Mouse (Mus musculus): ENCODE results near the gene Bmpr1b. TPM values are rescaled to one million over a fixed set of nuclear protein-coding genes. Genes with fewer than 3 reads are reported as not detected.
"Not testable (repeated sequence)": the region's sequence is repeated elsewhere in the genome, so short reads cannot be mapped to it uniquely, and the experiment has no call there.

The Bmpr1b gene
- polyA plus RNA-seq, 1 experiment = 0.34 TPM

DNA sequence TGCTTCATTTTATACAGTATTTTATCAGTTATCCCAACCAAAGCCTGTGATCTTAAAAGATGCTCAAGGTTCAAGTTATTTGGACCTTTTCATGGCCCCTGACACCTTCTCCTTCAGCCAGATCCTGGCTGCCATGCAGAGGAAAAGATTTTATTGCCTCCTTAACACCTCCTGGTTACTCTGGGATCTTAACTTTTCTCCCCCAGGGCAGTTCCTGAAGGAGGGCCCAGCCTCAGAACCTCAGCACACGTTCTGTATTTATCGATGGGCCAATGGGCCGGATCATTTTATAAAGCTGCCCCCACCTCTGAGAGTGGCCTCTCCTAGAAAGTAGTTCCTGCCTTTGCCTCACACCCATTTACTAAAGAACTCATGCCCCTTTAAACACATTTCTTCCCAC lies 37.1 kb upstream of the Bmpr1b start:
- Histone ChIP-seq H3K27me3 (ENCODE audit: control insufficient read depth, insufficient read depth, insufficient read length) (no peaks in the 10 kb centered on the region), H3K4me3 (ENCODE audit: insufficient read depth, poor library complexity, severe bottlenecking) (no peak overlapping the region), H3ac (ENCODE audit: control insufficient read depth, insufficient read length, low read depth) (no peak overlapping the region), H3K79me2 (ENCODE audit: control insufficient read depth, insufficient read depth) (no peaks in the 10 kb centered on the region), H3K79me3 (ENCODE audit: low read depth) (no peaks in the 10 kb centered on the region), H3K36me3 (ENCODE audit: control insufficient read depth, insufficient read depth) (no peaks in the 10 kb centered on the region)
- no peak for TF ChIP-seq FOSL1 (IDR thresholded peaks at IDR 0.05; ENCODE audit: insufficient read depth, low read length, poor library complexity, severe bottlenecking)
- TF ChIP-seq CEBPB (IDR thresholded peaks at IDR 0.05; ENCODE audit: low read depth) = no peak
- no peak for TF ChIP-seq CTCF (IDR thresholded peaks at IDR 0.05; ENCODE audit: control insufficient read depth, insufficient read depth, insufficient read length)
- TF ChIP-seq MAX (IDR thresholded peaks at IDR 0.05) = no peak
- TF ChIP-seq MYOG (IDR thresholded peaks at IDR 0.05; ENCODE audit: control insufficient read depth, extremely low read depth, insufficient read length) = no peak
- no peak for TF ChIP-seq MYOD1 (IDR thresholded peaks at IDR 0.05; ENCODE audit: control insufficient read depth, insufficient read length, low read depth)
- TF ChIP-seq USF1 (IDR thresholded peaks at IDR 0.05; ENCODE audit: low read depth) = no peak

DNA sequence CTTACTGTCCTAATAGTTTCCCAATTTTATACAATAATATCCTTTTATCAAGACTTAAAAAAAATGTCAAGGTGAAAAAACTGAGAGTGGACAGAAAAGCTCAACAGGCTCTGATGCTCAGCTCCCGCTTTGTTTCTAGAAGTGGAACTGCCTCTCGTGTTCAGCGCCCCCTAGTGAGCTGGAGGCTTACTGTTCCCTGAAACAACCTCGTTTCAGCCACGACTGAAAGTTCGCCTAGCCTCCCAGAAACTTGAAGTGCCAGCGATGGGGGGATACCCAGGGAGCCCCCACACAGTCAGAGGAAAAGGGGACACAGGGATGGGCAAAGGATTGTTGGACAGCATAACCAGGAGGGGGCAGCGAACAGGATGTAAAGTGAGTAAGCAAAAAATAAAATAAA lies 26.9 kb upstream of the Bmpr1b start:
- Histone ChIP-seq H3K79me2 (ENCODE audit: control insufficient read depth, insufficient read depth) (no peaks in the 10 kb centered on the region), H3ac (ENCODE audit: control insufficient read depth, insufficient read length, low read depth) (no peak overlapping the region), H3K79me3 (ENCODE audit: low read depth) (no peaks in the 10 kb centered on the region), H3K27me3 (ENCODE audit: control insufficient read depth, insufficient read depth, insufficient read length) (no peaks in the 10 kb centered on the region), H3K36me3 (ENCODE audit: control insufficient read depth, insufficient read depth) (no peaks in the 10 kb centered on the region), H3K4me3 (ENCODE audit: insufficient read depth, poor library complexity, severe bottlenecking) (no peak overlapping the region)
- no peak for TF ChIP-seq MYOD1 (IDR thresholded peaks at IDR 0.05; ENCODE audit: control insufficient read depth, insufficient read length, low read depth)
- no peak for TF ChIP-seq CTCF (IDR thresholded peaks at IDR 0.05; ENCODE audit: control insufficient read depth, insufficient read depth, insufficient read length)
- TF ChIP-seq MAX (IDR thresholded peaks at IDR 0.05) = no peak
- TF ChIP-seq MYOG (IDR thresholded peaks at IDR 0.05; ENCODE audit: control insufficient read depth, extremely low read depth, insufficient read length) = no peak
- no peak for TF ChIP-seq CEBPB (IDR thresholded peaks at IDR 0.05; ENCODE audit: low read depth)
- TF ChIP-seq USF1 (IDR thresholded peaks at IDR 0.05; ENCODE audit: low read depth) = no peak
- no peak for TF ChIP-seq FOSL1 (IDR thresholded peaks at IDR 0.05; ENCODE audit: insufficient read depth, low read length, poor library complexity, severe bottlenecking)

DNA sequence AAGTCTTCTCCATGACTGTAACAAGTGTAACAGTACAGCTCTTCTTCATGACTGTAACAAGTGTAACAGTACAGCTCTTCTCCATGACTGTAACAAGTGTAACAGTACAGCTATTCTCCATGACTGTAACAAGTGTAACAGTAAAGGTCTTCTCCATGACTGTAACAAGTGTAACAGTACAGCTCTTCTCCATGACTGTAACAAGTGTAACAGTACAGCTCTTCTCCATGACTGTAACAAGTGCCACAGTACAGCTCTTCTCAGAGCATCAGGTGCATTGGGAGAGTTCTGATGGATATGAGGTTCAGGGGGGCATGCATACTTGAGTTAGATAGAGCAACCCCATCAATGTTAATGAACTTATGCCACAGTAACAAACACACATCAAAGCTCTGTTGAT lies 22.4 kb upstream of the Bmpr1b start:
- not testable (repeated sequence) for H3K36me3 ChIP-seq (ENCODE audit: control insufficient read depth, insufficient read depth); H3ac ChIP-seq (ENCODE audit: control insufficient read depth, insufficient read length, low read depth); H3K4me3 ChIP-seq (ENCODE audit: insufficient read depth, poor library complexity, severe bottlenecking); H3K79me2 ChIP-seq (ENCODE audit: control insufficient read depth, insufficient read depth); H3K79me3 ChIP-seq (ENCODE audit: low read depth); H3K27me3 ChIP-seq (ENCODE audit: control insufficient read depth, insufficient read depth, insufficient read length)

DNA sequence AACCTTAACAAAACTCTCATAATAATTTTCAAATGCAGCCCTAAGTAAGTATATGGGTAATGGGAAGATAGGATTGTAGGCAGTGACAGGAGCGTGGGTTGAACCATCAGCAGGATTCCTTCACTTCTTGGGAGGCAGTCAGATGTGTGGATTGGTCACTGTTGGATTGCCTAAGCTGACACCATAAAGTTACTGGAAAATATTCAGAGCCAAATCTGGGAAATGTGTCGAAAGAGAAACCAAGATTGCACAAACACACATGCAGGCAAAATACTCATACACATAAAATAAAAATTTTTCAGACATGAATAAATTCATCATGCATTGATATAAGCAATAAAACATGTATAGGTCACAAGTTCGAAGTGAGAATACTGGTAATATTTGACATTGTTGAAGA lies 17.3 kb upstream of the Bmpr1b start:
- Histone ChIP-seq H3K4me3 (ENCODE audit: insufficient read depth, poor library complexity, severe bottlenecking) (no peak overlapping the region), H3K79me3 (ENCODE audit: low read depth) (no peaks in the 10 kb centered on the region), H3K36me3 (ENCODE audit: control insufficient read depth, insufficient read depth) (no peaks in the 10 kb centered on the region), H3ac (ENCODE audit: control insufficient read depth, insufficient read length, low read depth) (no peak overlapping the region), H3K27me3 (ENCODE audit: control insufficient read depth, insufficient read depth, insufficient read length) (no peaks in the 10 kb centered on the region), H3K79me2 (ENCODE audit: control insufficient read depth, insufficient read depth) (no peaks in the 10 kb centered on the region)
- no peak for TF ChIP-seq USF1 (IDR thresholded peaks at IDR 0.05; ENCODE audit: low read depth)
- no peak for TF ChIP-seq MYOG (IDR thresholded peaks at IDR 0.05; ENCODE audit: control insufficient read depth, extremely low read depth, insufficient read length)
- no peak for TF ChIP-seq CTCF (IDR thresholded peaks at IDR 0.05; ENCODE audit: control insufficient read depth, insufficient read depth, insufficient read length)
- no peak for TF ChIP-seq CEBPB (IDR thresholded peaks at IDR 0.05; ENCODE audit: low read depth)
- TF ChIP-seq FOSL1 (IDR thresholded peaks at IDR 0.05; ENCODE audit: insufficient read depth, low read length, poor library complexity, severe bottlenecking) = no peak
- no peak for TF ChIP-seq MYOD1 (IDR thresholded peaks at IDR 0.05; ENCODE audit: control insufficient read depth, insufficient read length, low read depth)
- TF ChIP-seq MAX (IDR thresholded peaks at IDR 0.05) = no peak

DNA sequence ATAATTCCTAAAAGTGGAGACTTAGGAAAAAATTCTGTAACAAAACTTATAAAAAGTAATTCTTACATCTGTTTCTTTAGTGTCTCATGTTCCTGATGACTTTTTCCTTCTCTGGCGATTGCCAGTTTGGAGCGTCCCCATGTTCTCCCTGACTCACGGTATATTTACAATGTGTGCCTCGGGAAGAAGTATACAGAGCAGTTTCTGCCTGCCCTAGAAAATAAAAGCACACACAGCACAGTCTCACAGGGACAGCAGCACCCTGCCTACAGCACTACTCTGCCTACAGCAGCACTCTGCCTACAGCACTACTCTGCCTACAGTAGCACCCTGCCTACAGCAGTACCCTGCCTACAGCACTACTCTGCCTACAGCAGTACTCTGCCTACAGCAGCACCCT lies 4.8 kb upstream of the Bmpr1b start:
- Histone ChIP-seq H3K4me3 (ENCODE audit: insufficient read depth, poor library complexity, severe bottlenecking) (peak overlapping the region; percentile 2), H3K79me2 (ENCODE audit: control insufficient read depth, insufficient read depth) (no peaks in the 10 kb centered on the region), H3K27me3 (ENCODE audit: control insufficient read depth, insufficient read depth, insufficient read length) (no peaks in the 10 kb centered on the region), H3K36me3 (ENCODE audit: control insufficient read depth, insufficient read depth) (no peaks in the 10 kb centered on the region), H3ac (ENCODE audit: control insufficient read depth, insufficient read length, low read depth) (no peak overlapping the region), H3K79me3 (ENCODE audit: low read depth) (no peaks in the 10 kb centered on the region)
- no peak for TF ChIP-seq MAX (IDR thresholded peaks at IDR 0.05)
- TF ChIP-seq MYOD1 (IDR thresholded peaks at IDR 0.05; ENCODE audit: control insufficient read depth, insufficient read length, low read depth) = no peak
- TF ChIP-seq MYOG (IDR thresholded peaks at IDR 0.05; ENCODE audit: control insufficient read depth, extremely low read depth, insufficient read length) = no peak
- TF ChIP-seq CTCF (IDR thresholded peaks at IDR 0.05; ENCODE audit: control insufficient read depth, insufficient read depth, insufficient read length) = no peak
- TF ChIP-seq CEBPB (IDR thresholded peaks at IDR 0.05; ENCODE audit: low read depth) = no peak
- TF ChIP-seq FOSL1 (IDR thresholded peaks at IDR 0.05; ENCODE audit: insufficient read depth, low read length, poor library complexity, severe bottlenecking) = no peak

DNA sequence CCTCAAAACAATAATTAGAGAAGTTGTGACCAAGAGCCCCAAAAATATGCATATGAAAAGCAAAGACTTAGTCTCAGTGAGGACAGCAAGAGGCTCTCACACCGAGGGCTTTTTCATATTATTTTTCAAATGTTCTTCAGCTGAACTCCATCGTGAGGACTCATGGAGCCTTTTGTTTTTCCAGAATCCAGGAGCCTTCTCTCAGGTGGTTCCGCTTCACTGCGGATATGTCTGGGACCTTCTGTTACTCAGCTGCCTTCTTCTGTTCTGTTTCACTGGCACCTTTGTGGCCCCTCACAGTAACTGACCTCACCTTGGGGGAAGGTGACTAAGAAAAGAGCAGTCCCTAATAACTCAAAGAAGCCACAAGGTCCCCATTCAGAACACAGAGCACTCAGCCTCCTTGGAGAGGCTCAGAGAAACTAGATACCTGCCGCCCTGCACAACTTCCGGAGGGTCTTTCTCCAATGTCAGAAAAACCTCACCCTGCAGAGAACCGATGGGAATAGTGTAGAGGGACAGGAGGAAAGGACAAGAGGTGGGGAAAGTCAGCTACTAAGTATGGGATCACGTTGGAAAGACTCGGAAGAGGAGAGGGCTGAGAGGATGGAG lies 868 bp downstream of the Bmpr1b start:
- Histone ChIP-seq H3K36me3 (ENCODE audit: control insufficient read depth, insufficient read depth) (no peaks in the 10 kb centered on the region), H3K4me3 (ENCODE audit: insufficient read depth, poor library complexity, severe bottlenecking) (peak overlapping the region; percentile 30), H3K79me3 (ENCODE audit: low read depth) (peaks cover 1% of the 10 kb centered on the region), H3ac (ENCODE audit: control insufficient read depth, insufficient read length, low read depth) (peak overlapping the region; percentile 28), H3K27me3 (ENCODE audit: control insufficient read depth, insufficient read depth, insufficient read length) (no peaks in the 10 kb centered on the region), H3K79me2 (ENCODE audit: control insufficient read depth, insufficient read depth) (no peaks in the 10 kb centered on the region)
- no peak for TF ChIP-seq MYOG (IDR thresholded peaks at IDR 0.05; ENCODE audit: control insufficient read depth, extremely low read depth, insufficient read length)
- TF ChIP-seq USF1 (IDR thresholded peaks at IDR 0.05; ENCODE audit: low read depth) = no peak

Measured in C2C12 (cell line).